Mouse (Mus musculus) CH12.LX (cell line): ENCODE data around the gene Gm49403. TPM values are rescaled to one million over a fixed set of nuclear protein-coding genes. Genes with fewer than 3 reads are reported as not detected.

ENCODE experiments used
- DNase-seq: peaks from one replicate; pipeline ENCODE4 v3.0.0-alpha.2; 2013; ENCODE audit errors: extremely low read depth
- H3K27ac ChIP-seq: 2 replicates; pipeline ENCODE4 v1.5.1; 2012; ENCODE audit warnings: low read depth, mild to moderate bottlenecking, control low read depth, moderate library complexity; ENCODE audit not compliant: insufficient read depth
- H3K27me3 ChIP-seq: replicated peaks from 2 replicates; pipeline ENCODE3; 2012; ENCODE audit warnings: inconsistent platforms
- H3K36me3 ChIP-seq, 2 experiments: replicated peaks in 1 of 2; 2 replicates each; pipeline versions ENCODE3 to v1.6.1; 2012; ENCODE audit warnings: inconsistent platforms in 1 of 2, low read length in 1 of 2, mild to moderate bottlenecking in 1 of 2, mixed read lengths in 1 of 2, moderate library complexity in 1 of 2; ENCODE audit not compliant: control insufficient read depth in 1 of 2, insufficient read depth in 1 of 2
- H3K4me1 ChIP-seq, 2 experiments: 2 replicates each; pipeline ENCODE4 v1.6.1; 2012; ENCODE audit warnings: inconsistent platforms in 1 of 2, moderate library complexity in 1 of 2; ENCODE audit not compliant: insufficient read depth in 2 of 2, control insufficient read depth in 1 of 2
- H3K4me2 ChIP-seq: 2 replicates; pipeline ENCODE4 v1.6.1; 2012; ENCODE audit warnings: low read depth, mild to moderate bottlenecking, control low read depth; ENCODE audit not compliant: poor library complexity, insufficient read depth, severe bottlenecking
- H3K4me3 ChIP-seq, 3 experiments: fragments of 150-350 bp in 1 of 3; sonication (generic) in 1 of 3; replicated peaks in 1 of 3; 2 replicates each; pipeline versions ENCODE3 to v1.5.1; 2011 to 2012; ENCODE audit warnings: low read depth in 2 of 3, low read length in 2 of 3, mild to moderate bottlenecking in 2 of 3, moderate library complexity in 2 of 3, control low read depth in 1 of 3, improper control_type of control experiment in 1 of 3, inconsistent platforms in 1 of 3, mixed read lengths in 1 of 3; ENCODE audit not compliant: poor library complexity in 1 of 3
- H3K79me2 ChIP-seq: replicated peaks from 2 replicates; pipeline ENCODE4 v1.6.1; 2012; ENCODE audit warnings: mild to moderate bottlenecking, moderate library complexity; ENCODE audit not compliant: control insufficient read depth, poor library complexity, insufficient read depth, severe bottlenecking; ENCODE audit errors: extremely low read depth
- H3K9ac ChIP-seq: 2 replicates; pipeline ENCODE4 v1.6.1; 2012; ENCODE audit warnings: low read depth, mild to moderate bottlenecking, control low read depth, moderate library complexity; ENCODE audit not compliant: insufficient read depth
- H3K9me3 ChIP-seq: replicated peaks from 2 replicates; pipeline ENCODE3; 2012; ENCODE audit warnings: low read length, inconsistent platforms, mixed read lengths
- CHD2 ChIP-seq: IDR thresholded peaks from 2 replicates; pipeline ENCODE4 v1.6.1; 2011; ENCODE audit warnings: low read length, improper control_type of control experiment
- CTCF ChIP-seq, 2 experiments: IDR thresholded peaks in 1 of 2; conservative IDR thresholded peaks in 1 of 2; 2 replicates each; pipeline ENCODE4 v1.5.1; 2011 to 2012; ENCODE audit warnings: low read depth in 2 of 2, low read length in 2 of 2, improper control_type of control experiment in 1 of 2, inconsistent platforms in 1 of 2, mild to moderate bottlenecking in 1 of 2, moderate library complexity in 1 of 2
- ELF1 ChIP-seq: IDR thresholded peaks from 2 replicates; pipeline ENCODE4 v1.6.1; 2014; ENCODE audit warnings: low read depth, mild to moderate bottlenecking, inconsistent platforms, low read length, improper control_type of control experiment
- EP300 ChIP-seq: IDR thresholded peaks from 2 replicates; pipeline ENCODE4 v1.6.1; 2011; ENCODE audit warnings: low read length, improper control_type of control experiment
- GABPA ChIP-seq: IDR thresholded peaks from 2 replicates; pipeline ENCODE4 v1.6.1; 2012; ENCODE audit warnings: low read depth, low read length, improper control_type of control experiment, inconsistent platforms; ENCODE audit not compliant: insufficient replicate concordance
- HCFC1 ChIP-seq: IDR thresholded peaks from 2 replicates; pipeline ENCODE4 v1.6.1; 2012; ENCODE audit warnings: low read depth, mild to moderate bottlenecking, inconsistent platforms, low read length, improper control_type of control experiment
- IRF4 ChIP-seq: IDR thresholded peaks from 2 replicates; pipeline ENCODE4 v1.6.1; 2014; ENCODE audit warnings: low read depth, mild to moderate bottlenecking, inconsistent platforms, low read length, improper control_type of control experiment
- JUN ChIP-seq: IDR thresholded peaks from 2 replicates; pipeline ENCODE4 v1.6.1; 2011; ENCODE audit warnings: low read depth, mild to moderate bottlenecking, low read length, improper control_type of control experiment, moderate library complexity; ENCODE audit not compliant: insufficient read depth
- JUND ChIP-seq: conservative IDR thresholded peaks from 2 replicates; pipeline ENCODE4 v1.6.1; 2011; ENCODE audit warnings: low read depth, low read length, improper control_type of control experiment
- MAFK ChIP-seq: IDR thresholded peaks from 2 replicates; pipeline ENCODE4 v1.6.1; 2011; ENCODE audit warnings: low read length, improper control_type of control experiment; ENCODE audit not compliant: insufficient replicate concordance
- MAX ChIP-seq: IDR thresholded peaks from 2 replicates; pipeline ENCODE4 v1.6.1; 2011; ENCODE audit warnings: low read length, improper control_type of control experiment
- MEF2A ChIP-seq: IDR thresholded peaks from 2 replicates; pipeline ENCODE4 v1.6.1; 2014; ENCODE audit warnings: low read depth, mild to moderate bottlenecking, inconsistent platforms, low read length, improper control_type of control experiment, borderline replicate concordance
- NRF1 ChIP-seq: IDR thresholded peaks from 2 replicates; pipeline ENCODE4 v1.6.1; 2014; ENCODE audit warnings: low read depth, mild to moderate bottlenecking, inconsistent platforms, low read length, improper control_type of control experiment, moderate library complexity
- PAX5 ChIP-seq: IDR thresholded peaks from 2 replicates; pipeline ENCODE4 v1.6.1; 2012; ENCODE audit warnings: low read length, inconsistent platforms, mixed read lengths
- RAD21 ChIP-seq: IDR thresholded peaks from 2 replicates; pipeline ENCODE4 v1.6.1; 2011; ENCODE audit warnings: low read depth, mild to moderate bottlenecking, low read length, improper control_type of control experiment, moderate library complexity
- RCOR1 ChIP-seq: conservative IDR thresholded peaks from 2 replicates; pipeline ENCODE4 v1.6.1; 2012; ENCODE audit warnings: low read depth, mild to moderate bottlenecking, inconsistent platforms, low read length, improper control_type of control experiment
- SIN3A ChIP-seq: IDR thresholded peaks from 2 replicates; pipeline ENCODE4 v1.6.1; 2012; ENCODE audit warnings: low read length, improper control_type of control experiment, inconsistent platforms
- SMC3 ChIP-seq: IDR thresholded peaks from 2 replicates; pipeline ENCODE4 v1.6.1; 2011; ENCODE audit warnings: low read depth, low read length, improper control_type of control experiment
- TCF12 ChIP-seq: IDR thresholded peaks from 2 replicates; pipeline ENCODE4 v1.6.1; 2014; ENCODE audit warnings: low read depth, mild to moderate bottlenecking, inconsistent platforms, low read length, improper control_type of control experiment
- UBTF ChIP-seq: IDR thresholded peaks from 2 replicates; pipeline ENCODE4 v1.6.1; 2012; ENCODE audit warnings: low read depth, mild to moderate bottlenecking, inconsistent platforms, low read length, improper control_type of control experiment, moderate library complexity
- USF2 ChIP-seq: conservative IDR thresholded peaks from 2 replicates; pipeline ENCODE4 v1.6.1; 2011; ENCODE audit warnings: low read depth, low read length, improper control_type of control experiment
- ZC3H11A ChIP-seq: IDR thresholded peaks from 2 replicates; pipeline ENCODE4 v1.6.1; 2012; ENCODE audit warnings: low read depth, mild to moderate bottlenecking, inconsistent platforms, low read length, improper control_type of control experiment
- ZKSCAN1 ChIP-seq: IDR thresholded peaks from 2 replicates; pipeline ENCODE4 v1.6.1; 2012; ENCODE audit warnings: low read depth, inconsistent platforms, low read length, improper control_type of control experiment, borderline replicate concordance
- ZMIZ1 ChIP-seq: IDR thresholded peaks from 2 replicates; pipeline ENCODE4 v1.6.1; 2012; ENCODE audit warnings: low read depth, mild to moderate bottlenecking, inconsistent platforms, low read length, improper control_type of control experiment
- ZNF384 ChIP-seq: IDR thresholded peaks from 2 replicates; pipeline ENCODE4 v1.6.1; 2012; ENCODE audit warnings: low read depth, low read length, improper control_type of control experiment, inconsistent platforms
- dilution Hi-C: fragments of 300-500 bp; cut with MboI; formaldehyde crosslinking; loops from 2 replicates; pipeline ENCODE4 v1.14.3; 2020; ENCODE audit warnings: low sequenced_read_pairs; ENCODE audit not compliant: extremely low pct_unique_long_range_greater_than_20kb, extremely low pct_ligation_motif_present
- in situ Hi-C: fragments of 300-500 bp; cut with MboI; formaldehyde crosslinking; loops from 3 replicates; pipeline ENCODE4 v1.14.3; 2019; ENCODE audit warnings: low sequenced_read_pairs, low pct_ligation_motif_present, low pct_unique_long_range_greater_than_20kb, mixed read lengths
- polyA plus RNA-seq: library from polyadenylated mRNA; unstranded; fragments of >175 nt; gene quantifications from 2 replicates; pipeline ENCODE4 v1.2.1, GENCODE M21; 2012; ENCODE audit warnings: low read depth; ENCODE audit not compliant: insufficient read length
- total RNA-seq, 2 experiments: library from RNA; depleted of rRNA; stranded (reverse); fragments of 300-350 nt in 1 of 2; fragments of >200 nt in 1 of 2; gene quantifications; 2 replicates each; pipeline ENCODE4 v1.2.3; 2012 to 2014

Gm49403 gene
- total and polyA plus RNA-seq, 3 experiments, result not detected

DNA sequence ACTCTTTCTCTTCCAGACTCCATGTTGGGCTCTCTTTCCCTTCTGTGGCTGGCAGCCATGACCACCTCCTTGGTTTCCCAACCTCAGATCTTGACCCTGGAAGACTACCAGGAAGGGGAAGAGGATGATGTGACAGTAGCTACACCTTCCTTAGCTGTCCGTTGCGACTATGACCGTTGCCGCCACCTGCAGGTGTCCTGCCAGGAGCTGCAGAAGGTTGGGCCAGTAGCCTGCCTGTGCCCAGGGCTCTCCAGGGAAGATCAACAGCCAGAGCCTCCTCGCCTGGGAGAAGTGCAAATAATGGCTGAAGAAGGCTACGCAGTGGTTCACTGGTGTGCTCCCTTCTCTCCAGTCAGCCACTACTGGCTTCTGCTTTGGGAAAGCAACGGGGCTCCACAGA, 32.1 kb upstream of the Gm49403 start:
- no peaks in the 10 kb centered on the region for H3K4me1 ChIP-seq
- no peak overlapping the region for H3K27ac ChIP-seq
- DNase-seq, result no peak
- no peak overlapping the region for H3K9ac ChIP-seq
- TF ChIP-seq CTCF (conservative IDR thresholded peaks at IDR 0.05 in 1 of 2, IDR thresholded peaks at IDR 0.05 in 1 of 2; ENCODE audit: low read depth in 2 of 2, low read length in 2 of 2) (peak in 1 of 2 experiments; percentile 47; a peak in 2 of 4 replicates), RCOR1 (no peak), UBTF (no peak), JUND (no peak), RAD21 (peak; percentile 7), IRF4 (no peak), MAFK (no peak), SMC3 (peak; percentile 35), ELF1 (no peak), ZMIZ1 (no peak), CHD2 (no peak), TCF12 (no peak), EP300 (no peak), ZKSCAN1 (no peak), MAX (no peak), SIN3A (no peak), PAX5 (no peak)
- dilution Hi-C loops (no loop called here), in situ Hi-C loops (no loop called here)
- no peak overlapping the region for H3K4me2 ChIP-seq
- no peaks in the 10 kb centered on the region for H3K27me3 ChIP-seq
- peaks cover 20 to 27% of the 10 kb centered on the region in 2 experiments for H3K36me3 ChIP-seq
- H3K9me3 ChIP-seq, result no peaks in the 10 kb centered on the region
- H3K79me2 ChIP-seq, result no peaks in the 10 kb centered on the region
- H3K4me3 ChIP-seq, result no peak overlapping the region

GRCm38 (mm10) chr19:8852236-8852928, 31.3 kb upstream of the Gm49403 start:
- no peak overlapping the region for H3K4me2 ChIP-seq
- dilution Hi-C loops (no loop called here), in situ Hi-C loops (no loop called here)
- no peaks in the 10 kb centered on the region for H3K79me2 ChIP-seq
- H3K9me3 ChIP-seq, result no peaks in the 10 kb centered on the region
- no peak for TF ChIP-seq TCF12
- no peak for TF ChIP-seq IRF4
- TF ChIP-seq HCFC1, result no peak
- TF ChIP-seq NRF1, result no peak
- TF ChIP-seq JUN, result no peak
- TF ChIP-seq ZNF384, result no peak
- no peak for TF ChIP-seq SIN3A
- no peak for TF ChIP-seq JUND
- TF ChIP-seq CTCF (conservative IDR thresholded peaks at IDR 0.05 in 1 of 2, IDR thresholded peaks at IDR 0.05 in 1 of 2; ENCODE audit: low read depth in 2 of 2, low read length in 2 of 2), result no peak
- no peak for TF ChIP-seq ZMIZ1
- TF ChIP-seq MEF2A, result no peak
- no peak for TF ChIP-seq SMC3
- no peak for TF ChIP-seq UBTF
- TF ChIP-seq ZC3H11A, result no peak
- no peak for TF ChIP-seq GABPA
- no peak for TF ChIP-seq RCOR1
- no peak for TF ChIP-seq USF2
- TF ChIP-seq CHD2, result no peak
- no peak overlapping the region for H3K4me3 ChIP-seq
- peaks cover 12 to 20% of the 10 kb centered on the region in 2 experiments for H3K36me3 ChIP-seq
- H3K4me1 ChIP-seq, result no peaks in the 10 kb centered on the region
- H3K27ac ChIP-seq, result no peak overlapping the region
- DNase-seq, result no peak
- H3K9ac ChIP-seq, result no peak overlapping the region
- no peaks in the 10 kb centered on the region for H3K27me3 ChIP-seq
